Mouse (Mus musculus): ENCODE measurements around the gene Pwwp2a.

Pwwp2a gene

GRCm38 (mm10) chr11:43681472-43682414 lies at the start of gene Pwwp2a:
TSS of gene Pwwp2a (plus strand) at chr11:43681998.
- peak; percentile 98 to 99 for DNase-seq (ENCODE audit: low spot score in 2 of 2)

GRCm38 (mm10) chr11:43632566-43632965 lies 49.2 kb upstream of the Pwwp2a start:
- peak in 1 of 2 experiments; percentile 7 for DNase-seq (ENCODE audit: low spot score in 2 of 2)

GRCm38 (mm10) chr11:43633165-43633564 lies 48.6 kb upstream of the Pwwp2a start:
- no peak for DNase-seq (ENCODE audit: low spot score in 2 of 2)

GRCm38 (mm10) chr11:43633658-43634401 lies 48.0 kb upstream of the Pwwp2a start:
- no peak for DNase-seq (ENCODE audit: low spot score in 2 of 2)

DNA sequence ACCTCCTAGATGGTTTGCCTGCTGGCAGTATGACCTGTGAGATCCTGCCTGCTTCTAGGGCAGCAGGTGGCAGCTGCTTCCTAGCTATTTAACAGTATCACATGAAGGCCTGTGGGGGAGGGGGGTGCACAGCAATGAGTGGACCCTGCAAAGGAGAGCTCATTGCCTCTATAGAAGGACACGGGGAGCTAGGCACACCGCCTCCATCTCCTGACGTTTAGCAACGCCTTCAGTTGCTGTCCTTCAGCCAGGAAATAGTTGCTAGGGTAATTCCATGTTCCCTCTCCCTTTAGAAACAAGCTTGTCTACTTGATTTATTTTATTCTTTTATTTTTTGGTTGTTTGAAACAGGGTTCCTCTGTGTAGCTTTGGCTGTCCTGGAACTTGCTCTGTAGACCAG lies 45.0 kb upstream of the Pwwp2a start:
- DNase-seq (ENCODE audit: low spot score in 2 of 2), result no peak

GRCm38 (mm10) chr11:43638486-43638885 lies 43.3 kb upstream of the Pwwp2a start:
- DNase-seq (ENCODE audit: low spot score in 2 of 2), result no peak

- peak; percentile 14 to 18 for DNase-seq (ENCODE audit: low spot score in 2 of 2)
These were observed 38.6 kb upstream of the Pwwp2a start for GRCm38 (mm10) chr11:43643180-43643591.

DNA sequence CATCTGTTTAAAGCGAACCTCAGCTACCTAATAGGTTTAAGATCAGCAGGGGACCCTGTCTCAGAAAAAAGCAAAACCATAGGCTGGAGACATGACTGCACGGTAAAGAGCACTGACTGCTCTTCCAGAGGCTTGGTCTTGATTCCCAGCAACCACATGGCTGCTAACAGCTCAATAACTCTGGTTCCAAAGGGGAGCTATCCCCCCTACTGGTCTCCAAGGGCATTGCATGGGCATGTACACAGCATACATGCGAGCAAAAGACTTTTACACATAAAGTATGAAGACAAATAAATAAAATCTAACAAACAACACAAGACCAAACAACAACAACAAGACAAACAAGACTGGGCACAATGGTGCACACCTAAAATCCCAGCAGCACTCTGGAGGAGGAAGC lies 36.5 kb upstream of the Pwwp2a start:
- no peak for DNase-seq (ENCODE audit: low spot score in 2 of 2)

DNA sequence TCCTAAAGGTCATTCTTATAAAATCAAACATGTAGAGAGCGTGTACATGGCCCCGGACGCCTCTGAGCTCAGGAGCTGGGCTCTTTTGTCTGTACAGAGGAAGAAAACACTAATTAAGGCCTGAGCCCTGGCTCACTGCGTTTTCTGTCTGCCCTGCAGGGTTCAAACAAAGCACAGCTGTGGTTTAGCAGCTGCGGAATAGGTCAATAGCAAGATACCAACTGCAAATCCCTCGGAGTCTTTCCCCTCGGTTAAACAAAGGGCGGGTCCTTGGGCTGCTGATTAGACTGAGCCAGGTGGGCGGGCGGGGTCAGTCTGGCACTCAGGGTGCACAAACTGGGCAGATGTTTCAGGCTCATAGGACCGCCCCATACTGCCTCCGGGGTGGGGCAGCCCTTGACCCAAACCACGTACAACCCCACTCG lies 28.7 kb upstream of the Pwwp2a start:
- DNase-seq (ENCODE audit: low spot score in 2 of 2), result peak; percentile 69 to 71

- DNase-seq (ENCODE audit: low spot score in 2 of 2), result no peak
These were observed 25.3 kb upstream of the Pwwp2a start for GRCm38 (mm10) chr11:43656464-43656863.

GRCm38 (mm10) chr11:43658010-43658409 lies 23.8 kb upstream of the Pwwp2a start:
- DNase-seq (ENCODE audit: low spot score in 2 of 2), result no peak

- DNase-seq (ENCODE audit: low spot score in 2 of 2), result no peak
These were observed 14.6 kb upstream of the Pwwp2a start for GRCm38 (mm10) chr11:43667038-43667745.

- DNase-seq (ENCODE audit: low spot score in 2 of 2), result peak; percentile 43 to 47
These were observed 818 bp downstream of the Pwwp2a start for GRCm38 (mm10) chr11:43682415-43683217.

- no peak for DNase-seq (ENCODE audit: low spot score in 2 of 2)
These were observed 7.1 kb downstream of the Pwwp2a start for GRCm38 (mm10) chr11:43688850-43689249.

GRCm38 (mm10) chr11:43696623-43697022 lies 14.8 kb downstream of the Pwwp2a start:
- no peak for DNase-seq (ENCODE audit: low spot score in 2 of 2)

GRCm38 (mm10) chr11:43698621-43699020 lies 16.8 kb downstream of the Pwwp2a start:
- DNase-seq (ENCODE audit: low spot score in 2 of 2), result no peak

- no peak for DNase-seq (ENCODE audit: low spot score in 2 of 2)
These were observed 18.5 kb downstream of the Pwwp2a start for GRCm38 (mm10) chr11:43700291-43700690.

GRCm38 (mm10) chr11:43703552-43703951 lies 21.8 kb downstream of the Pwwp2a start:
- DNase-seq (ENCODE audit: low spot score in 2 of 2), result no peak

DNA sequence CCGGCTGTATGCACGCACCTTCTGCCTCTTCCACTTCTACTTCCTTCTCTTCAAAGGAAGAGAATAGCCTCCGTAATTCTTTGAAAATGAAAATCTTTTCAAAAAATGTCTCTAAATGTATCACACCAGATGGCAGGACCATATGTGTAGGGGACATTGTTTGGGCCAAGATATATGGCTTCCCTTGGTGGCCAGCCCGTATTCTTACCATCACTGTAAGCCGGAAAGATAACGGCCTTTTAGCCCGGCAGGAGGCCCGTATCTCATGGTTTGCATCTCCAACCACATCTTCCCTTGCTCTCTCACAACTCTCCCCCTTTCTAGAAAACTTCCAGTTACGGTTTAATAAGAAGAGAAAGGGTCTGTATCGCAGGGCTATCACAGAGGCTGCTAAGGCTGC lies 24.0 kb downstream of the Pwwp2a start:
- DNase-seq (ENCODE audit: low spot score in 2 of 2), result no peak

GRCm38 (mm10) chr11:43708409-43708808 lies 26.6 kb downstream of the Pwwp2a start:
- no peak for DNase-seq (ENCODE audit: low spot score in 2 of 2)

GRCm38 (mm10) chr11:43712178-43712577 lies 30.4 kb downstream of the Pwwp2a start:
- DNase-seq (ENCODE audit: low spot score in 2 of 2), result no peak
